9 mouse cellular contexts compared by ENCODE assay signal in genomic region chr4:119245556-119245955, GRCm38 (mm10). TPM values are rescaled to one million over a fixed set of nuclear protein-coding genes. Genes with fewer than 3 reads are reported as not detected.
DNase-seq lines count a peak whose midpoint lies in the region; ATAC-seq and TF ChIP-seq lines count a peak whose summit lies in the region.
"Had no signal": no experiment of that assay in that cellular context is flagged by ENCODE, and none has a peak within 500 bp of the region (broad histone marks: within the 10 kb centered on the region; RNA-seq: fewer than 3 reads in every experiment).

No protein-coding gene starts in this region.

- 57% methylated on average over 7 of the region's 7 CpGs for WGBS in forebrain, embryonic 13.5 days
- 83% methylated on average over 7 of the region's 7 CpGs for WGBS in forebrain, embryonic 10.5 days
- WGBS in lung, adult 2 months = 49% methylated on average over 7 of the region's 7 CpGs
- 86% methylated on average over 7 of the region's 7 CpGs for WGBS in liver, embryonic 11.5 days

- no peak overlapping the region for H3K4me3 ChIP-seq in forebrain, embryonic 13.5 days
- no peak overlapping the region for H3K4me3 ChIP-seq in forebrain, embryonic 10.5 days
- no peak overlapping the region for H3K4me3 ChIP-seq in lung, adult 2 months (replicated peaks; ENCODE audit: extremely low read depth, low read depth, low read length)
- no peak overlapping the region for H3K4me3 ChIP-seq in liver, embryonic 11.5 days (ENCODE audit: low read depth, low read length)

- H3K9me3 ChIP-seq in forebrain, embryonic 13.5 days (replicated peaks) = no peaks in the 10 kb centered on the region
- H3K9me3 ChIP-seq in forebrain, embryonic 10.5 days = no peaks in the 10 kb centered on the region
- H3K9me3 ChIP-seq in liver, embryonic 11.5 days (ENCODE audit: control insufficient read depth, low read length) = no peaks in the 10 kb centered on the region

- peaks cover 57% of the 10 kb centered on the region for H3K36me3 ChIP-seq in forebrain, embryonic 13.5 days (ENCODE audit: poor library complexity, severe bottlenecking)
- peaks cover 74% of the 10 kb centered on the region for H3K36me3 ChIP-seq in forebrain, embryonic 10.5 days (replicated peaks)
- peaks cover 8% of the 10 kb centered on the region for H3K36me3 ChIP-seq in liver, embryonic 11.5 days (ENCODE audit: control insufficient read depth, insufficient read depth, low read length)

- no peak for ATAC-seq in forebrain, embryonic 13.5 days
- ATAC-seq in megakaryocyte progenitor cell, adult 5-6 weeks (replicated peaks; ENCODE audit: poor library complexity) = no peak
- no peak for ATAC-seq in liver, embryonic 11.5 days (replicated peaks; ENCODE audit: low FRiP score)

- TF ChIP-seq POLR2A in lung, adult 2 months (IDR thresholded peaks at IDR 0.05; ENCODE audit: borderline replicate concordance, extremely low read depth, low read depth, low read length) = no peak

- no peak overlapping the region for H3K9ac ChIP-seq in forebrain, embryonic 13.5 days
- no peak overlapping the region for H3K9ac ChIP-seq in liver, embryonic 11.5 days (ENCODE audit: low read depth, low read length)

- H3K27me3 ChIP-seq in forebrain, embryonic 13.5 days = no peaks in the 10 kb centered on the region
- no peaks in the 10 kb centered on the region for H3K27me3 ChIP-seq in forebrain, embryonic 10.5 days (ENCODE audit: poor library complexity, severe bottlenecking)
- no peaks in the 10 kb centered on the region for H3K27me3 ChIP-seq in liver, embryonic 11.5 days (replicated peaks; ENCODE audit: control insufficient read depth, insufficient read depth, low read length)

- DNase-seq in forebrain, embryonic 10.5 days (ENCODE audit: extremely low spot score, low spot score) = no peak
- peak; percentile 14 for DNase-seq in MN1 (ENCODE audit: low spot score)
- DNase-seq in frontal cortex, postnatal 10 days (ENCODE audit: low spot score in 2 of 2) = peak; percentile 44 to 66
- peak; percentile 28 for DNase-seq in lung, adult 2 months
- DNase-seq in testis, postnatal 14 days (ENCODE audit: low spot score) = peak; percentile 51
- DNase-seq in liver, embryonic 11.5 days (ENCODE audit: low spot score) = no peak

- H3K27ac ChIP-seq in forebrain, embryonic 13.5 days = peak overlapping the region; percentile 8; the same call in 1 of the 2 replicates
- H3K27ac ChIP-seq in forebrain, embryonic 10.5 days = no peak overlapping the region
- no peak overlapping the region for H3K27ac ChIP-seq in liver, embryonic 11.5 days (ENCODE audit: low read depth, low read length)

- no peak overlapping the region for H3K4me2 ChIP-seq in forebrain, embryonic 13.5 days
- no peak overlapping the region for H3K4me2 ChIP-seq in liver, embryonic 11.5 days

- TF ChIP-seq CTCF in lung, adult 2 months (IDR thresholded peaks at IDR 0.05; ENCODE audit: insufficient read depth, low read length) = no peak

- H3K4me1 ChIP-seq in forebrain, embryonic 13.5 days = peaks cover 27% of the 10 kb centered on the region
- H3K4me1 ChIP-seq in forebrain, embryonic 10.5 days = peaks cover 17% of the 10 kb centered on the region
- peaks cover 4% of the 10 kb centered on the region for H3K4me1 ChIP-seq in lung, adult 2 months (ENCODE audit: control insufficient read depth, insufficient read depth, low read length)
- H3K4me1 ChIP-seq in liver, embryonic 11.5 days (replicated peaks; ENCODE audit: control insufficient read depth, insufficient read depth, low read length) = no peaks in the 10 kb centered on the region

RNA-seq across cellular contexts. Expression of gene Cldn19, which starts 9.7 kb away (rescaled TPM):
- 0.18 TPM in 2 replicates for polyA plus RNA-seq in forebrain, embryonic 13.5 days (2015; fragmentation: Nextera tagmentation; extraction: Ambion mirVana)
- 0.16 TPM in 1 of 2 replicates, not detected in the other for polyA plus RNA-seq in forebrain, embryonic 10.5 days (2016; fragmentation: Nextera tagmentation; extraction: Ambion mirVana)
- 1.2 TPM in 2 replicates for polyA plus RNA-seq in lung, adult 2 months (2012; rRNA removed)
- not detected in 2 replicates for total RNA-seq in megakaryocyte progenitor cell, adult 5-6 weeks (2015)
- not detected in 2 replicates for total RNA-seq in megakaryocyte progenitor cell, adult 5-6 weeks (2017)
- polyA plus RNA-seq in liver, embryonic 11.5 days (2014; fragmentation: Nextera tagmentation; extraction: Ambion mirVana) = not detected in 2 replicates

RNA-seq across cellular contexts. Expression of gene P3h1, which starts 12.8 kb away (rescaled TPM):
- polyA plus RNA-seq in forebrain, embryonic 13.5 days (2015; fragmentation: Nextera tagmentation; extraction: Ambion mirVana) = 7.6 and 8.1 TPM in 2 replicates
- polyA plus RNA-seq in forebrain, embryonic 10.5 days (2016; fragmentation: Nextera tagmentation; extraction: Ambion mirVana) = 13.4 and 16.2 TPM in 2 replicates
- 22.4 and 24.0 TPM in 2 replicates for polyA plus RNA-seq in lung, adult 2 months (2012; rRNA removed)
- 7.2 and 7.7 TPM in 2 replicates for total RNA-seq in megakaryocyte progenitor cell, adult 5-6 weeks (2015)
- total RNA-seq in megakaryocyte progenitor cell, adult 5-6 weeks (2017) = 9.6 and 10.6 TPM in 2 replicates
- 20.8 and 21.6 TPM in 2 replicates for polyA plus RNA-seq in liver, embryonic 11.5 days (2014; fragmentation: Nextera tagmentation; extraction: Ambion mirVana)

RNA-seq across cellular contexts. Expression of gene AU022252, which starts 13.0 kb away (rescaled TPM):
- polyA plus RNA-seq in forebrain, embryonic 13.5 days (2015; fragmentation: Nextera tagmentation; extraction: Ambion mirVana) = 28.0 and 30.9 TPM in 2 replicates
- 32.7 and 41.6 TPM in 2 replicates for polyA plus RNA-seq in forebrain, embryonic 10.5 days (2016; fragmentation: Nextera tagmentation; extraction: Ambion mirVana)
- 3.4 and 6.5 TPM in 2 replicates for polyA plus RNA-seq in lung, adult 2 months (2012; rRNA removed)
- total RNA-seq in megakaryocyte progenitor cell, adult 5-6 weeks (2015) = 3.4 and 4.6 TPM in 2 replicates
- total RNA-seq in megakaryocyte progenitor cell, adult 5-6 weeks (2017) = 8.0 and 12.4 TPM in 2 replicates
- 30.7 and 33.3 TPM in 2 replicates for polyA plus RNA-seq in liver, embryonic 11.5 days (2014; fragmentation: Nextera tagmentation; extraction: Ambion mirVana)

RNA-seq across cellular contexts. Expression of gene Tmem269, which starts 27.5 kb away (rescaled TPM):
- not detected in 2 replicates for polyA plus RNA-seq in forebrain, embryonic 13.5 days (2015; fragmentation: Nextera tagmentation; extraction: Ambion mirVana)
- not detected in 2 replicates for polyA plus RNA-seq in forebrain, embryonic 10.5 days (2016; fragmentation: Nextera tagmentation; extraction: Ambion mirVana)
- polyA plus RNA-seq in lung, adult 2 months (2012; rRNA removed) = 0.25 and 0.28 TPM in 2 replicates
- total RNA-seq in megakaryocyte progenitor cell, adult 5-6 weeks (2015) = not detected in 2 replicates
- not detected in 2 replicates for total RNA-seq in megakaryocyte progenitor cell, adult 5-6 weeks (2017)
- polyA plus RNA-seq in liver, embryonic 11.5 days (2014; fragmentation: Nextera tagmentation; extraction: Ambion mirVana) = not detected in 2 replicates
- polyA plus RNA-seq: limb, embryonic 11.5 days had no signal

RNA-seq across cellular contexts. Expression of gene Ybx1, which starts 48.8 kb away (rescaled TPM):
- polyA plus RNA-seq in forebrain, embryonic 13.5 days (2015; fragmentation: Nextera tagmentation; extraction: Ambion mirVana) = 763 and 887 TPM in 2 replicates
- polyA plus RNA-seq in forebrain, embryonic 10.5 days (2016; fragmentation: Nextera tagmentation; extraction: Ambion mirVana) = 929 and 1,023 TPM in 2 replicates
- polyA plus RNA-seq in lung, adult 2 months (2012; rRNA removed) = 158 and 195 TPM in 2 replicates
- total RNA-seq in megakaryocyte progenitor cell, adult 5-6 weeks (2015) = 1,533 and 1,599 TPM in 2 replicates
- 1,470 and 1,694 TPM in 2 replicates for total RNA-seq in megakaryocyte progenitor cell, adult 5-6 weeks (2017)
- 952 and 969 TPM in 2 replicates for polyA plus RNA-seq in liver, embryonic 11.5 days (2014; fragmentation: Nextera tagmentation; extraction: Ambion mirVana)

Comparison
In these comparisons a context has a peak if more than half of its experiments do, and no peak if none do; other contexts are left out.
1. DNase-seq: peak in MN1 (single experiment), frontal cortex, postnatal 10 days (2 of 2), lung, adult 2 months (single experiment) and testis, postnatal 14 days (single experiment); none in forebrain, embryonic 10.5 days (single experiment) and liver, embryonic 11.5 days (single experiment).